Mouse (Mus musculus): Measurements from ENCODE around the gene Irak1. TPM values are rescaled to one million over a fixed set of nuclear protein-coding genes. Genes with fewer than 3 reads are reported as not detected.

The Irak1 gene
- polyA plus RNA-seq, 1 experiment from 2014 or later = 57.3 TPM

DNA sequence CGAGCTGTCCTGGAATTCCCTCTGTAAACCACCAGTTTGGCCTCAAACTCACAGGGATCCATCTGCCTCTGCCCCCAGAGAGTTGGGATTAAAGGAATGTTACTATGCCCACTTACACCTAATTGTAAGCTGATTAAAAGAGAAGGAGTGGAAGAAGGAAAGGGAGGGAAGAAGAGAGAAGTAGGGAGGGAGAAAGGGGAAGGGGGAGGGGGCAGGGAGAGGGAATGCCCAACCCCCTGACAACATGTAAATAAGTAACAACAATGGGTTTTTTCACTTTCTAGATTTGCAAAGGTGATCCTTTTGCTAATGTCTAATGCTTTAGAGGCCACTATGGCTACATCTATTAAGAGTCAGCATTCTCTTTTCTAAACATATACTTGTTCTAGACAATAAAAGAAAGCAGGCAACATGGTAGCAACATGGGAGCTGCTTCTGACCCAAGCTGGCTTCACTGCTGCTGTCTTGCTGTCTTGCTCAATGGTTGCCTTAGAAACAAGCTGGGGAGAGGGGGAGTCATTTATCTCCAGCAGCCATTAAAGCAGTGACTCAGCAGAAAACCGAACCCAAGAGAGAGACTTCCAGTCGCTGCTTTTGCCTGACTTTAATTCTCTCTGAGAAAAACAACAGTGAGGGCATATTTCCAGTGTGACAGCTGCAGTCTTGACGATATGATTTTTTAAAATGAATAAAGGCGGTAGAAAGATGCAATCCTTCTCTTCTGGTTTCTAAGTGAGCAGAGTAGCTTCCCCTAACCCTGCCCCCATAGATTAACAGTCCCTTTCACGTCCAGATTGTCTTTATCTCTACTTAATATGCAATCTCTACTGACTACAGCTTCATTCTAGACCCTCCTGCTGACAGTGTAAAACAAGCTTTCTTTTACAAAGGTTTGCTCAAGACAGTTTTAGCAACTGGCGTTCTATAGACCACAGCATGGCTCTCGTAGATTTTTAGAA is 24.5 kb downstream of the Irak1 start:
- H3K27ac ChIP-seq (replicated peaks) = peak overlapping the region; percentile 78
- DNase-seq (ENCODE audit: low spot score) = peak; percentile 38
- no peaks in the 10 kb centered on the region for H3K27me3 ChIP-seq (ENCODE audit: low read depth, poor library complexity, severe bottlenecking)
- WGBS = 31% methylated on average over 8 of the region's 8 CpGs
- peaks cover 12% of the 10 kb centered on the region for H3K4me1 ChIP-seq
- no peaks in the 10 kb centered on the region for H3K9me3 ChIP-seq (replicated peaks)
- H3K36me3 ChIP-seq = no peaks in the 10 kb centered on the region
- peak overlapping the region; percentile 11; the same call in 1 of the 2 replicates for H3K4me3 ChIP-seq

DNA sequence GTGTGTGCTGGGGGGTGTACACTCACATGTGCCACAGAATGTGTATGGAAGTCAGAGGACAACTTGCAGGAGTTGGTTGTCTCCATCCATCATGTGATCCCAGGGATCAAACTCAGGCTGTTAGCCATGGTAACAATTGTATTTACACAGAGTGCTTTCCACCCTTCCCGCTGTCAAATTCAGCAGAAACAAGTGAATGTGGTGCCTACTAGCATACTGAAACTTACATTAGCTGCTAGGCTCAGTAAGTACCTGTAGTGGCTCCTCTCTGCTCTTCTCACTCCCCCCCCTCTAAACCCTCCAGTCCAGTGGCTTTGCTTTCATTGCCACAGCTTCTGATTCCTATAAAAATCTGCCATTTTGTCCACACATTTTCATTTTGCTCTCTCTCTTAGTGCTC is 45.9 kb downstream of the Irak1 start:
- Histone ChIP-seq H3K9me3 (replicated peaks) (no peaks in the 10 kb centered on the region), H3K27ac (replicated peaks) (no peak overlapping the region), H3K36me3 (no peaks in the 10 kb centered on the region), H3K4me1 (no peaks in the 10 kb centered on the region), H3K4me3 (no peak overlapping the region), H3K27me3 (ENCODE audit: low read depth, poor library complexity, severe bottlenecking) (no peaks in the 10 kb centered on the region)
- DNase-seq (ENCODE audit: low spot score) = no peak
- WGBS = 76% methylated on average over 1 of the region's 1 CpGs

DNA sequence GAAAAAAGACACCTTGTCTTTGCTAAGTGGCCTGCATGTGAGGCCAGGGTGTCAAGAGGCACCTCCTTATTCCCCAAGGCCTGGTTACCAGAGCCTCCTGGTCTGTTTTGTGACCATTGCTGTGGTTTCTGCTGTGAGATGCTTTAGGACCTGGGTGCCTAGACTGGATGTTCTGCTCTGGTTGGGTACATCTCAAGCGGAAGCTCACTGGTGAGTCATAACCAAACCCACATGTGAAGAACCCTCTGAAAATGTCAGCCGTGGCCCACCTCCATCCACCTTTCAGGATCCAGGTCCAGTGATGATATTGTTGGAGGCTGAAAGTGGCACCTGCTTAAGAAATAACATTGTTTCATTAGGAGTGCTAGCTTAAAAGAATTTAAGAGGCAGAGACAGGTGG is 47.4 kb downstream of the Irak1 start:
- H3K27ac ChIP-seq (replicated peaks) = no peak overlapping the region
- H3K36me3 ChIP-seq = no peaks in the 10 kb centered on the region
- H3K4me3 ChIP-seq = no peak overlapping the region
- H3K4me1 ChIP-seq = no peaks in the 10 kb centered on the region
- H3K9me3 ChIP-seq (replicated peaks) = no peaks in the 10 kb centered on the region
- H3K27me3 ChIP-seq (ENCODE audit: low read depth, poor library complexity, severe bottlenecking) = no peaks in the 10 kb centered on the region
- DNase-seq (ENCODE audit: low spot score) = no peak
- WGBS = 92% methylated on average over 2 of the region's 2 CpGs

DNA sequence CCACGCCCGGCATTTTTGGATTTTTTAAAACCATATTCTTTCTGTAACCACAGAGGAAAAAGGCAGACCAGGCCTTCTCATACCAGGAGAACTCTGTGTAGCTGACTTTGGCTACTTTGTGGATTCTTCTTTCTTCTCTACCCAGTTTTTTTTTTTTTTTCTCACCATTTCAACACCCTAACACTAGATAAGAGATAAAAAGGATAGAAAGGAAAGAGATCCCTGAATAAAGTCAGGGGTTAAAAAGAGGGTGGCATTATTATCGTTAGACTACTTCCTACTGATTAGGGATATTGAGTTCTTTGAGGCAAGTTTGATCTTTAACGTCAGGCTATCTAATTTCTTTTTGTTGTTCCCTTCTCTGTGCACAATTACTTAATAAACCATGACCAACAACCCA is 50.9 kb downstream of the Irak1 start:
- Histone ChIP-seq H3K27me3 (ENCODE audit: low read depth, poor library complexity, severe bottlenecking) (no peaks in the 10 kb centered on the region), H3K4me1 (peaks cover 2% of the 10 kb centered on the region; the same call in 1 of the 2 replicates), H3K4me3 (no peak overlapping the region), H3K9me3 (replicated peaks) (no peaks in the 10 kb centered on the region), H3K36me3 (no peaks in the 10 kb centered on the region), H3K27ac (replicated peaks) (no peak overlapping the region)
- no peak for DNase-seq (ENCODE audit: low spot score)
- 85% methylated on average over 4 of the region's 4 CpGs for WGBS

GRCm38 (mm10) chrX:73970781-73971180 is 52.9 kb downstream of the Irak1 start:
- H3K4me1 ChIP-seq = peaks cover 2% of the 10 kb centered on the region; the same call in 1 of the 2 replicates
- 0 out of 2 replicates have a peak, but pooled peaks cover 14% of the 10 kb centered on the region for H3K27me3 ChIP-seq (ENCODE audit: low read depth, poor library complexity, severe bottlenecking)
- H3K36me3 ChIP-seq = no peaks in the 10 kb centered on the region
- 0 out of 2 replicates have a peak, but pooled peaks cover 4% of the 10 kb centered on the region for H3K9me3 ChIP-seq (replicated peaks)
- no peak for DNase-seq (ENCODE audit: low spot score)
- H3K27ac ChIP-seq (replicated peaks) = no peak overlapping the region
- no peak overlapping the region for H3K4me3 ChIP-seq

GRCm38 (mm10) chrX:73969729-73970128 is 54.0 kb downstream of the Irak1 start:
- H3K9me3 ChIP-seq (replicated peaks) = 0 out of 2 replicates have a peak, but pooled peaks cover 4% of the 10 kb centered on the region
- 0 out of 2 replicates have a peak, but pooled peaks cover 14% of the 10 kb centered on the region for H3K27me3 ChIP-seq (ENCODE audit: low read depth, poor library complexity, severe bottlenecking)
- WGBS = 77% methylated on average over 2 of the region's 2 CpGs
- no peak overlapping the region for H3K4me3 ChIP-seq
- DNase-seq (ENCODE audit: low spot score) = no peak
- peaks cover under 1% of the 10 kb centered on the region; the same call in 1 of the 2 replicates for H3K36me3 ChIP-seq
- H3K27ac ChIP-seq (replicated peaks) = no peak overlapping the region
- H3K4me1 ChIP-seq = peaks cover 3% of the 10 kb centered on the region

DNA sequence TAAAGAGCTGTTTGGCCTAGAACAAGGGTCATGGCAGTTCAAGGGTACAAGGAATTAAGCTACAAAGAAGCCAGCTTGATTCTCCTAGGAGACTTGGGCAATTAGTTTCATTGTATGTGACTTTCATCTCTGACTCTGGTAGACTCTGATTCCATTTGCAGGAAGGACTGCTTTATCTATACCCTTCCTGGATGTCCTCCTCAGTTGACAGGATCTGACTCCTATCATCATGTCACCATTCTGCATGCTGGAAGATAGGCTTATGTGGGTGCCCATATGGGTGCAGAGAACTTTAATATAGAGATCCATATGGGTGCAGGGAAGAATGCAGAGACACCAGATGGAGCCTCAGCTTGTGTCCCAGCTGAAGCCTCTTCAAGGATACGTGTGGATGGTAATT is 54.6 kb downstream of the Irak1 start:
- WGBS = 86% methylated on average over 1 of the region's 1 CpGs
- Histone ChIP-seq H3K36me3 (peaks cover 6% of the 10 kb centered on the region), H3K4me1 (peaks cover 8% of the 10 kb centered on the region), H3K9me3 (replicated peaks) (0 out of 2 replicates have a peak, but pooled peaks cover 4% of the 10 kb centered on the region), H3K4me3 (no peak overlapping the region), H3K27ac (replicated peaks) (peak overlapping the region; percentile 96; the same call in 1 of the 2 replicates), H3K27me3 (ENCODE audit: low read depth, poor library complexity, severe bottlenecking) (0 out of 2 replicates have a peak, but pooled peaks cover 14% of the 10 kb centered on the region)
- no peak for DNase-seq (ENCODE audit: low spot score)

- 0 out of 2 replicates have a peak, but pooled peaks cover 4% of the 10 kb centered on the region for H3K9me3 ChIP-seq (replicated peaks)
- 0 out of 2 replicates have a peak, but pooled peaks cover 14% of the 10 kb centered on the region for H3K27me3 ChIP-seq (ENCODE audit: low read depth, poor library complexity, severe bottlenecking)
- H3K4me1 ChIP-seq = peaks cover 22% of the 10 kb centered on the region
- H3K27ac ChIP-seq (replicated peaks) = peak overlapping the region; percentile 96
- WGBS = 14% methylated on average over 60 of the region's 60 CpGs
- H3K36me3 ChIP-seq = peaks cover 24% of the 10 kb centered on the region
- peak overlapping the region; percentile 73 for H3K4me3 ChIP-seq
- DNase-seq (ENCODE audit: low spot score) = peak; percentile 87
These were observed 56.3 kb downstream of the Irak1 start for GRCm38 (mm10) chrX:73967177-73968075.

GRCm38 (mm10) chrX:73966248-73967176 is 57.2 kb downstream of the Irak1 start, which contains the start of gene Hcfc1:
TSS of gene Hcfc1 (minus strand) at chrX:73966357.
- peak; percentile 84 for DNase-seq (ENCODE audit: low spot score)
- H3K9me3 ChIP-seq (replicated peaks) = 0 out of 2 replicates have a peak, but pooled peaks cover 4% of the 10 kb centered on the region
- peaks cover 33% of the 10 kb centered on the region for H3K36me3 ChIP-seq
- H3K27me3 ChIP-seq (ENCODE audit: low read depth, poor library complexity, severe bottlenecking) = 0 out of 2 replicates have a peak, but pooled peaks cover 14% of the 10 kb centered on the region
- H3K4me3 ChIP-seq = peak within 1 kb of the TSS; percentile 73
- 16% methylated on average over 58 of the region's 58 CpGs for WGBS
- H3K27ac ChIP-seq (replicated peaks) = peak within 1 kb of the TSS; percentile 96
- H3K4me1 ChIP-seq = peaks cover 22% of the 10 kb centered on the region

DNA sequence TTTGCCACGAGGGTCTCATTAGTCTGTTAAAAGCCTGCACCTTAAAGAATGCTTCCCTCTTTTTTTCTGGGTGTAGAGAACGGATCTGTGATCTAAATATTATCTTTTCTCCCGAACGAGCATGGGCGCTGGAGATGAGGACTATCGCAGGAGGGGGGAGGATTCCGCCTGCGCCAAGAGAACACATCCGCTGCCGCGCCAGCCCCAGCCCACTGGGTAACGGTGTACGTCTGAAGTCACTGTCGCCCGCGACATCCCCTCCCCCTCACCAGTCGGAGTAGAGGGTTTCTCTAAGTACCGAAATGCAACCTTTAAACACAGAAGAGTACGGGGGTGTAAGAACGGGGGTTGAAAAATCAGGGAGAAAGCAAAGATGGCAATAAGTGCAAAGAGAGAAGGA is 58.4 kb downstream of the Irak1 start:
- no peak for DNase-seq (ENCODE audit: low spot score)
- Histone ChIP-seq H3K36me3 (peaks cover 45% of the 10 kb centered on the region), H3K4me3 (peak overlapping the region; percentile 73), H3K9me3 (replicated peaks) (0 out of 2 replicates have a peak, but pooled peaks cover 4% of the 10 kb centered on the region), H3K4me1 (peaks cover 22% of the 10 kb centered on the region), H3K27me3 (ENCODE audit: low read depth, poor library complexity, severe bottlenecking) (0 out of 2 replicates have a peak, but pooled peaks cover 14% of the 10 kb centered on the region), H3K27ac (replicated peaks) (peak overlapping the region; percentile 96)
- 22% methylated on average over 20 of the region's 20 CpGs for WGBS

GRCm38 (mm10) chrX:73964363-73964762 is 59.4 kb downstream of the Irak1 start:
- 0 out of 2 replicates have a peak, but pooled peaks cover 14% of the 10 kb centered on the region for H3K27me3 ChIP-seq (ENCODE audit: low read depth, poor library complexity, severe bottlenecking)
- 0 out of 2 replicates have a peak, but pooled peaks cover 4% of the 10 kb centered on the region for H3K9me3 ChIP-seq (replicated peaks)
- peaks cover 54% of the 10 kb centered on the region for H3K36me3 ChIP-seq
- H3K4me1 ChIP-seq = peaks cover 22% of the 10 kb centered on the region
- peak overlapping the region; percentile 73 for H3K4me3 ChIP-seq
- H3K27ac ChIP-seq (replicated peaks) = peak overlapping the region; percentile 96; the same call in 1 of the 2 replicates
- DNase-seq (ENCODE audit: low spot score) = no peak
- 61% methylated on average over 3 of the region's 3 CpGs for WGBS

Data from midbrain, embryonic 10.5 days (tissue).